Mouse (Mus musculus): ENCODE data around the gene Psmd1.
A peak's percentile ranks its signal among the peaks of the same experiment; 100 is the strongest.

Psmd1 gene

DNA sequence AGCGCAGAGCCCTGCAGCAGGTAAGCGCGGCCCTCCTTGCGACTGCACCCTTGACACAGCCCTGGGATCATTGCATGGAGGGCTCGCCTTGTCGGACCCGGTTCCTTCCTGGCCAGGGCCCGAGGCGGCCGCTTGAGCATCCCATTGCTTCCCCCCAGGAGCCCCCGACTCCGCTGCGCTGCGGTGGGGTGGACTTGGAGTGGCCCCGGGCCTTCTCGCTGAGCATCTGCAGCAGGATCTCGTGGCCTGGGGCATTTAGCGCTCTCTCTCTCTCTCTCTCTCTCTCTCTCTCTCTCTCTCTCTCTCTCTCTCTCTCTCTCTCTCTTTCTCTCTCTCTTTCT lies 90.6 kb downstream of the Psmd1 start:
- no peak for DNase-seq (ENCODE audit: low read depth, low spot score)

DNA sequence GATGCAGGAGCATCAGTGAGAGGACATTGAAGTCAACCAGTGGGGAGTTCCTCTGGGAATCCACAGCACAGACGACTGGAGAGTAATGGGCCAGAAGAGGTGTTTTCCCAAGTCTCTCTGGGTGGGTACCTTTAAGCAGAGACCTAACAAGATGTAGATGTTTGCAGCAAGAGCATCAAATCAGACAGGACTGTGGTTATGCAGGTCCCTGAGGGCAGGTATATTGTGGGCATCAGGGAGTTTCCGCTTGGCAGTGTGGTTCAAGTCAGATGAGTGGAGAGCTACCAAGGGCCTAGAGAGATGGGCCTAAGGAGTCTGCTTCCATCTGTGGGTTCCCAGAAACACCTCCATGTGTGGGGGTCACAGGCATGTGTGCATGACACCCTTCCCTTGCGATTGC lies 91.9 kb downstream of the Psmd1 start:
- DNase-seq (ENCODE audit: low read depth, low spot score), result no peak

DNA sequence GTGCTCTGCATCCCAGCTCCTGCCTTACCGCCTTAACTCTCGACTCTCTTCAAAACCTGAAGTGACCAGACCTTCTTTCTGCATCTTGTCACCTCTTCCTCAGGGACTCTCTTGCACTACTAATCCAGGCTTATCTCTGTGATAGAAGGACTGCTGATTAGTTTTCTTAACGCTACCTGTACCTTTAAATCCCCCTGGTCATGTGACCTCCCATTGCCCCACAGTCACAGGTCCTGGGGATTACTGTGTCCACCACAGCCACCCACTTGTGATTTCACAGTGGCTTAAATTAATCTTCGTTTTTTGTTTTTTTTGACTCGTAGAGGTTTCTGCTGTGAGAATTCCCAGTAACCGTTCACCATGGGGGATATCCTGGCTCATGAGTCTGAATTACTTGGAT lies 92.4 kb downstream of the Psmd1 start:
- DNase-seq (ENCODE audit: low read depth, low spot score), result no peak

DNA sequence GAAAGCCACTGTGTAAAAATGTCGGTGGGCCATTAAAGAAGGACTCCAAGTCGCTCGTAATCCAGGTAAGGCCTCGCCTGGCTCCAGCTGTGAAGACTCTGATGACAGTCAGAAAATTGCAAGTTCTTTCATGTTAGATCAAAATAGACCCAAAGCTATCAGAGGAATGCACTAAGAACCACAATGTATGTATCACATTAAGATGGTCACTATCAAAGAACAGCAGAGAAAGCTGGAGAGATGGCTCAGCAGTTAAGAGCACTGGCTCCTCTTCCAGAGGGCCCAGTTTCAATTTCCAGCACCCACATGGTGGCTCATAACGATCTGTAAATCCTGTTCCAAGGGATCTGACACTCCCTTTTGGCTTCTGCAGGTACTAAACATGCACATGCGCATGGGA lies 95.9 kb downstream of the Psmd1 start:
- no peak for DNase-seq (ENCODE audit: low read depth, low spot score)

DNA sequence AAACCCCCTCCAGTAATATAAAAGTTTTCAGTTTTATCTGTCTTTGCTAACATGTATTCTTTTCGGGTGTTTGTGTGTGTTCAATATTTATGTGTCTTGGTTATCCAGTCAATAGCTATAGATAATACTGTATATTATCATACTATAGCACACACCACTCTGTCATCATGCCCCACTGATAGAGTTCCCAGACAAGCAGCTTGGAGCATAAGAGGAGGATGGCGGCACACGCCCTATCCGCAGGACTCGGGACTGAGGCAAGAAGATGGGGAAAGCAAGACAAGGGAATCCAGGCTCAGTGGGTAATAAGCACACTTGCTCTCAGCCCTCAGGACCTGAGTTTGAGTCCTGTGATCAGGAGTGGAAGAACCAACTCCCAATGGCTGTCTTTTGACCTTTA lies 96.3 kb downstream of the Psmd1 start:
- no peak for DNase-seq (ENCODE audit: low read depth, low spot score)

DNA sequence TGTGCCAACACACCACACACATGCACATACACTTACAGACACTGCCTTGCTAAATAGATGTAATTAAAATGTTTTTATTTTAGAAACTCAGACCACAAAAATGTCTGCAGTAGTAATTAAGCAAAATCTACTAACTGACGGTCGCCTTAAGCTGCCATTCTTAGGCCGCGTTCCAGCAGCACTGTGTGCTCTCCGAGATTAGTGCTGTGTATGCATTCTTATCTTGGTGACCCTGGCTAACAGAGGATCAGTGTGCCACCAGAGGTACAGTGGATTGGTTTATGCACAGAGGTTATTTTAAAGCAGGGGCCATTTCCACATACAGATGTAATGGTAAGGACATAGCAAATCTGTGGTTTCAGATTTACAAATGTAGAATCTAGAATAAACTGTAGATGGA lies 96.9 kb downstream of the Psmd1 start:
- DNase-seq (ENCODE audit: low read depth, low spot score), result no peak

DNA sequence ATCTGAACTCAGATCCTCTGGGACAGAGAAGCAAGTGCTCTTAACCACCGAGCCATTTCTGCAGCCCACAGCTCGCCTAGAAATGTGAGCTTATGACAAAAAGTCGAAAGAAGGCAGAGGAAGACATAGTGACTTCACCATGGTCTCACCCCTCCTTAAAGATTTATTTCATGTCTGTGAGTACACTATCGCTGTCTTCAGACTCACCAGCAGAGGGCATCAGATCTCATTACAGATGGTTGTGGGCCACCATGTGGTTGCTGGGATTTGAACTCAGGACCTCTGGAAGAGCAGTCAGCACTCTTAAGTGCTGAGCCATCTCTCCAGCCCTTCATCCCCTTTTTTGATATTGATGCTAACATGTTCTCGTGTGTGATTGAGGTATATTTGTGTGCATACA lies 110.4 kb downstream of the Psmd1 start:
- DNase-seq (ENCODE audit: low read depth, low spot score), result no peak

DNA sequence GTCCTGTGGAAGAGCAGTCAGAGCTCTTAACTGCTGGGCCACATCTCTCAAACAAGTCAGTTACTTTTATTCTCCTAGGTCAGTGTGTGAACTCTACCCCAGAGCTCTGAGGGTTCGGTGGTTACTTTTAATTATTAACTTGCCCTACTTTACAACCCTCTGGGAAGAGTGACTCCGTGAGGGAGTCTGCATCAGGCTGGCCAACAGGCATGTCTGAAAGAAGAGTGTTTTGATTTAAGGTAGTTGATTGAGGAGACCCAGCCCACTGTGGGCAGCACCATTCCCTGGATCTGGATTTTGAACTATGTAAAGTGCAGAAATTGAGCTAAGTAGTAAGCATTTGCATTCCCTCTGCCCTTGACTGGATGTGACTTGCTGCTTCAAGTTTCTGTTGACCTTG lies 111.9 kb downstream of the Psmd1 start:
- DNase-seq (ENCODE audit: low read depth, low spot score), result no peak

DNA sequence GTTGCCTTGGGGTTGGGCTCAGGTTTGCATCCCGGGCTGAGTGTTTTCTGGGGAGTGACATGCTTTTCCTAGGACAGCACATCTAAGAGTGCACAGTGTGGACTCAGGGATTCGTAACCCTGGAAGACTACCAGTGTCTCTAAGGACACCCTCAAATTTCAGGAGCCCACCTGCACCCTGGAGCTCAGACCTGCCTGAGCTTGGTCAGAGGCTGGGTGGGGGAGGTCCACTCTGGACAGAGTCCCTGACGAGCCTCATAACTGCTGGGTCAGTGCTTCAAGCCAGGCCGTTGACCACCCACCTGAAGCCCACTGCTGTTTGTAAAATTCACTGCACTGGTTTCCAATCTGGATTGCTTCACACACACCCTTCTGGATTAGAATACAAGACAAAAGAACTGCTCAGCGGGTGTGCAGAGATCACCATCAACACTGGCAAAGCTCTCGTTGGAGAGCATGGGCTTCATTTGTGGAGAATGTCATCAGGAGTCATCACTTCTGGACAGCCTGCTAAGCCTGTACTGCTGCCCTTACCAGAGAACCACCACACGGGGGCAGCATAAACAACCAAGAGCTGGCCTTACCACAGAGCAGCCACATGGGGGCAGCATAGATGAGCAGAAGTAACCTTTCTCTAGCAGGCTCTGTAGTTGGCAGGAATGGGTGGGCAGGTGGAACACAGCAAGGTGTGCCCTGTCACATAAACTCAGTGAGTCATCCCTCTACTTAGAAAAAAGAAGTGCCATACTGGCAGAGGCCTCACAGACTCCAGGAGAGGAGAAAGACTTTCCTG lies 114.5 kb downstream of the Psmd1 start:
- DNase-seq (ENCODE audit: low read depth, low spot score), result peak; percentile 89

DNA sequence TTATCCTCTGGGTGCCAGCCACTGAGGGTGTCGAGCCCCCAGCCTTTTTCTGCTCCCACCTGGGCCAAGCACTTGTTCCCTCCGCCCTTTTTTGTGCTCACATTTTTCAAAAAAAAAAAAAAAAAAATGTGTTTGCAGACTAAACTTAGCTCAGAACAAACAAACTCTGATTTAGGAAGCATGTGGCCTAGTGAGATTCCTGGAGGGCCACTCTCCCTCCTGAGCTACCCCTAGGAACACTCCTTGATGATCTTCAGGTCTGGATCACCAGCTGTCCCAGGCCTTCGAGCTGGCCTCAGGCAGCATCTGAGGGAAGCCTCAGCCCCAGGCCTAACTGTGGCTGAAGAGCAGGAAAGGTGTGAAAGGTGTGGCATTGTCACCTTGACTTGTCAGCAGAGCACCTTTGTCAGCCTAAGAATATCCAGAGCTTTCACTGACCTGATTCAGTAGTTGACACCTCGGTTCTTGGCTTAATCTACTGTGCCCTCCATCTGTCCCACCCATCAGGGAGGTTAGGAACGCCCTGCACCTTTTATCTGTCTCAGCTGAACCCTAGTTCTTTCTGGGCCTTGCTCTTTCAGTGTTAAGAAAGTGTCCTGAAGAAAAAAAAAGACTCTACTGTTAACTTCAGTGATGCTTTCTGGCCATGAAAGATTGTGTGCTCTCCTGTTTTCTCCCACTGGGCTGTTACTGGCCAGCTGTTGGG lies 118.0 kb downstream of the Psmd1 start:
- DNase-seq (ENCODE audit: low read depth, low spot score), result no peak

DNA sequence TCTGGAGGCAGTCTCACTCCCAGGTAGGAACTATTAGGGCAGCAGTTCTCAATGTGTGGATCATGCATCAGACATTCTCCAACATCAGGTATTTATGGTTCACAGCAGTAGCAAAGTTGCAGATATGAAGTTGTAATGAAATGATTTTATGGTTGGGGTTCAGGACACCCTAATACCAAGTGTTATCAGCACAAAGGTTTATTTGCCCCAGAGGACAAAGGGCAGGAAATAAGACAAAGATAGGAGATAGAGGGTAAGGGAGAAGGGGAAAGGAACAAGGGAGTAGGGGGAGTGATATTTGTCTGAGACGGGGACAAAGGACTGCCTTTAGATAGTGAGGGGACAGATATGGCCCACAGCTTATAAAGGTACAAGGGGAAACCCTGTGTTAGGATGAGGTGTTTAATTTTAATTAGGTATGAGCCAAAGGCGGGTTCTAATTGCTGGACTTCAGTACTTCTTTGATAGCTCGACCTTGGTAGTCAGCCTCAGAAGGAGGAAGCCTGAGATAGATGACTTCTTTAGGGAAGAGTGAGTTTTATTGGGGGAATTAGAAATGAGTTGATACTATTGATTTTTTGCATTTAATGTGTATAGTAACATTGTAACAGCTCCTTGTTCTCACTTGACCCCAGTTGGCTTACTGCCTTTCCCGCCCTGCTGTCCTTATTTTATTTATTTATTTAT lies 119.5 kb downstream of the Psmd1 start:
- no peak for DNase-seq (ENCODE audit: low read depth, low spot score)

DNA sequence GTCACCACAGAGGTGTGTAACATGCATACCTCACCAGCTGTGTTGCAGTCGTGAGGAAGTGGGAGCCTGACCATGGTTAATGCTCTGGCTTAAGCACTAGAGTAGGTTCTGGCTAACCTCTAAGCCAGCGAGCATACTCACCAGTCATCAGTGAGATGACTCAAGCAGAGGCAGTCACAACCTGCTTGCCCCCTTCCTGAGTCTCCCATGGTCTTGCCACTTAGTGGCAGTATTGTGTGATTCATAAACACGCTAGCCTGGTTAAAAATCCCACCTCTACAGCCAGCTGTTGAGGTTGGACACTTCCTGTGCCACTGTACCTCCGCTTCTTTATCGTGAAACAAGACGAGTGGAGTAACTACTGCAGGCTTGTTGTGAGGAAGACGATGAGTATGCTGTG lies 122.6 kb downstream of the Psmd1 start:
- peak; percentile 18 for DNase-seq (ENCODE audit: low read depth, low spot score)

DNA sequence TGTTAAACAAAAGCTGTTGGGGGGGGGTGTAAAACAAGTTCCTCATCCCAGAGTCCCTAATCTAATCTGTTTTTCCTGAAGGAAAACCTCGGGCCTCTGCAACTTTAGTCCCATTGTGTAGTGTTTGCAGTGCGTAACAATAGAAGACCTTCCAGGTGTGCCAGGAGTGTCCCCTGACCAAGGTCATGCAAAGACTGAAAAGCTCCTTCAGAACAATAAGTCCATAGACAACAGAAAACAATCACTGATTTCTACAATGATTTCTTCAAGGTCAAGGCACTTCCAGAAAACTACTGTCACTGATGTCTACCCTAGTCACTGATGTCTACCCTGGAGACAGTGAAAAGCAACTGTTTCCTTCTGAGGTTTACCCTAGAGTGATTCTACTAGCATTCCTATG lies 123.7 kb downstream of the Psmd1 start:
- DNase-seq (ENCODE audit: low read depth, low spot score), result peak; percentile 92

DNA sequence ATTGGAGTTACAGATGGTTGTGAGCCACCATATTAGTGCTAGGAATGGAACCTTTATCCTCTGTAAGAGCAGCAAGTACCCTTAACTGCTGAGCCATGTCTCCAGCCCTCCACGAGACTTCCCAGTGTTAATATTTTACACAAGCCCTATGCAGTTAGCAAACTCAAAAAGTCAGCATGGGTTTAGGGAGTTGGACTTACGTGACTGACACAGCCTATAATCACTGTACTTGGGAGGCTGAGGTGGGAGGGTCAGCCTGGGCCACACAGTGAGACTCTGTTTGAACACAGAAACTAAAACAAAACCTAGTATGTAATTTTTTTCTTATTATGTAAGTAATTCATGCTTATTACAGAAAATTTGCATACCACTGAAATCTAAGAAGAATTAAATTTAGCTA lies 124.1 kb downstream of the Psmd1 start:
- DNase-seq (ENCODE audit: low read depth, low spot score), result no peak

Data from R1 (cell line).